10 mouse cellular contexts compared by ENCODE assay signal in the genomic region with DNA sequence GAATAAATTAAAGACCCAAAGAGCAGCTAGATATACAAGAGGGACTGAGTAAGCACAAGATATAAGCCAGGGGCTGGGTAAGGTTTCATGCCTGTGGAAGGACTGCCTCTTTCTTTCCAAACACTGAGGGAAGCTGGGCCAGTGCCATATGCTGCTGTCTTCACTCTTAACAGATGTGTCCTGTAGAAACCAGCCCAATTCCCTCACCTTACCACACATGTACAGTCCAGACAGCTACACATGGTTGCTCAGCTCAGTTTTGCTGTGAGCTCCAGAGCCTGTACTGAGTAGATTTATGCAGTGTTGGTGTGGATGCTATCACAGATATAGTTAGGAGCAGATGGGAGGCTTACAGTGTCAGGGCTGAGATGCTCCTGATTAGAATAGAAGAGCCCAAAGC. TPM values are rescaled to one million over a fixed set of nuclear protein-coding genes. Genes with fewer than 3 reads are reported as not detected.
DNase-seq lines count a peak whose midpoint lies in the region; ATAC-seq and TF ChIP-seq lines count a peak whose summit lies in the region.
"Had no signal": no experiment of that assay in that cellular context is flagged by ENCODE, and none has a peak within 500 bp of the region (broad histone marks: within the 10 kb centered on the region; RNA-seq: fewer than 3 reads in every experiment).

No protein-coding gene starts in this region.

- no peak overlapping the region for H3K4me2 ChIP-seq in limb, embryonic 13.5 days (replicated peaks)

- DNase-seq in cerebellum, postnatal 14 days: peak; percentile 45 to 47
- DNase-seq in cerebellum, adult 11-12 months: no peak
- peak; percentile 23 to 34 for DNase-seq in kidney, postnatal 36 days
- no peak for DNase-seq in kidney, postnatal 10 days
- DNase-seq in thymus, postnatal 36 days: no peak
- no peak for DNase-seq in lung, postnatal 10 days
- DNase-seq: adrenal gland, postnatal 10 days; kidney, postnatal 14 days had no signal

- H3K36me3 ChIP-seq in limb, embryonic 13.5 days: no peaks in the 10 kb centered on the region

- ATAC-seq in limb, embryonic 13.5 days (ENCODE audit: low FRiP score, low read depth): peak; percentile 43; the same call in 1 of the 2 replicates

- no peaks in the 10 kb centered on the region for H3K27me3 ChIP-seq in limb, embryonic 13.5 days

- H3K9ac ChIP-seq in limb, embryonic 13.5 days: no peak overlapping the region

- H3K9me3 ChIP-seq in limb, embryonic 13.5 days: no peaks in the 10 kb centered on the region

- H3K4me1 ChIP-seq in cortical plate, adult 2 months (ENCODE audit: control insufficient read depth, insufficient read depth, low read length): no peaks in the 10 kb centered on the region; the same call in 1 of the 2 replicates
- peaks cover 18% of the 10 kb centered on the region for H3K4me1 ChIP-seq in limb, embryonic 13.5 days

- no peak for TF ChIP-seq CTCF in cortical plate, adult 2 months (IDR thresholded peaks at IDR 0.05; ENCODE audit: extremely low read depth, insufficient read depth, low read length)

- H3K27ac ChIP-seq in cortical plate, adult 2 months (ENCODE audit: insufficient read depth, low read length): 0 out of 2 replicates have a peak overlapping the region, but pooled peaks have one; percentile 58
- no peak overlapping the region for H3K27ac ChIP-seq in limb, embryonic 13.5 days

- H3K4me3 ChIP-seq in cortical plate, adult 2 months (ENCODE audit: insufficient read depth, low read length): no peak overlapping the region
- H3K4me3 ChIP-seq in limb, embryonic 13.5 days: no peak overlapping the region

- no peak for TF ChIP-seq POLR2A in cortical plate, adult 2 months (IDR thresholded peaks at IDR 0.05; ENCODE audit: extremely low read depth, insufficient read depth, low read length)

RNA-seq across cellular contexts. Expression of gene Ggact, which starts 12.9 kb away (rescaled TPM):
- polyA plus RNA-seq in cortical plate, adult 2 months (2012; rRNA removed): 50.5 and 53.2 TPM in 2 replicates
- 9.7 and 10.7 TPM in 2 replicates for polyA plus RNA-seq in limb, embryonic 13.5 days (2015; fragmentation: Nextera tagmentation; extraction: Ambion mirVana)

Comparison
In these comparisons a context has a peak if more than half of its experiments do, and no peak if none do; other contexts are left out.
1. DNase-seq: peak in cerebellum, postnatal 14 days (2 of 2) and kidney, postnatal 36 days (2 of 2); none in cerebellum, adult 11-12 months (single experiment), kidney, postnatal 10 days (single experiment), thymus, postnatal 36 days (0 of 2) and lung, postnatal 10 days (single experiment).